Mouse (Mus musculus) intestine, postnatal 0 days (tissue): ENCODE measurements around the gene Btg4. TPM values are rescaled to one million over a fixed set of nuclear protein-coding genes. Genes with fewer than 3 reads are reported as not detected.

Experiments
- ATAC-seq: fragments of 200-750 bp; cut with Nextera tagmentation; 2 replicates; pipeline ENCODE4 v1.8.0; 2017; ENCODE audit warnings: mild to moderate bottlenecking, moderate TSS enrichment, moderate library complexity
- H3K27ac ChIP-seq: fragments of 300-500 bp; sonication (generic); 2 replicates; pipeline ENCODE4 v1.5.1; 2014; ENCODE audit warnings: mild to moderate bottlenecking, low read depth, low read length, moderate library complexity
- H3K27me3 ChIP-seq: fragments of 300-500 bp; sonication (generic); replicated peaks from 2 replicates; pipeline ENCODE4 v1.6.1; 2014; ENCODE audit warnings: low read length, mixed read lengths; ENCODE audit not compliant: control insufficient read depth, insufficient read depth
- H3K36me3 ChIP-seq: fragments of 300-500 bp; sonication (generic); 2 replicates; pipeline ENCODE4 v1.6.1; 2014; ENCODE audit warnings: mild to moderate bottlenecking, moderate library complexity; ENCODE audit not compliant: control insufficient read depth, insufficient read depth
- H3K4me1 ChIP-seq: fragments of 300-500 bp; sonication (generic); replicated peaks from 2 replicates; pipeline ENCODE4 v1.6.1; 2014; ENCODE audit warnings: antibody characterized with exemption, low read length, mixed read lengths; ENCODE audit not compliant: control insufficient read depth, insufficient read depth
- H3K4me2 ChIP-seq: fragments of 300-500 bp; sonication (generic); replicated peaks from 2 replicates; pipeline ENCODE4 v1.6.1; 2014; ENCODE audit warnings: low read depth, mild to moderate bottlenecking, moderate library complexity
- H3K4me3 ChIP-seq: fragments of 300-500 bp; sonication (generic); 2 replicates; pipeline ENCODE4 v1.5.1; 2014; ENCODE audit warnings: low read depth, low read length
- H3K9ac ChIP-seq: fragments of 300-500 bp; sonication (generic); 2 replicates; pipeline ENCODE4 v1.6.1; 2014; ENCODE audit warnings: mild to moderate bottlenecking, low read depth, low read length
- H3K9me3 ChIP-seq: fragments of 300-500 bp; sonication (generic); 2 replicates; pipeline ENCODE4 v1.6.1; 2016; ENCODE audit warnings: mixed run types; ENCODE audit not compliant: control insufficient read depth
- CTCF ChIP-seq: sonication (generic); IDR thresholded peaks from 2 replicates; pipeline ENCODE4 v1.5.1; 2016; ENCODE audit warnings: low read depth, mild to moderate bottlenecking, control low read depth, antibody characterized with exemption, moderate library complexity
- WGBS: fragments of 180-500 bp; shearing (Covaris S2); extraction: QIAGEN DNeasy Blood & Tissue Kit; methylation state at CpG from one replicate; pipeline ENCODE4 v1.1.7; 2014; 5-methylcytosine and 5-hydroxymethylcytosine counted together
- polyA plus RNA-seq: library from polyadenylated mRNA; unstranded; fragments of >200 nt; fragmentation: Nextera tagmentation; extraction: Ambion mirVana; gene quantifications from 2 replicates; pipeline ENCODE4 v1.2.1, GENCODE M21; 2015

Btg4 gene
- polyA plus RNA-seq, 1 experiment from 2014 or later: not detected

GRCm38 (mm10) chr9:51052180-51052579 is 8.5 kb upstream of the Btg4 start:
- no peaks in the 10 kb centered on the region for H3K4me1 ChIP-seq
- peak; percentile 62 for TF ChIP-seq CTCF
- no peak overlapping the region for H3K27ac ChIP-seq
- no peaks in the 10 kb centered on the region for H3K9me3 ChIP-seq
- no peak overlapping the region for H3K4me3 ChIP-seq
- no peak overlapping the region for H3K4me2 ChIP-seq
- no peak overlapping the region for H3K9ac ChIP-seq
- no peaks in the 10 kb centered on the region for H3K36me3 ChIP-seq
- WGBS: 65% methylated on average over 3 of the region's 3 CpGs
- ATAC-seq: no peak
- H3K27me3 ChIP-seq: no peaks in the 10 kb centered on the region

GRCm38 (mm10) chr9:51056360-51057324 is 4.1 kb upstream of the Btg4 start:
- Histone ChIP-seq H3K4me1 (no peaks in the 10 kb centered on the region), H3K27me3 (no peaks in the 10 kb centered on the region), H3K9ac (no peak overlapping the region), H3K4me3 (no peak overlapping the region), H3K36me3 (no peaks in the 10 kb centered on the region), H3K4me2 (no peak overlapping the region), H3K27ac (no peak overlapping the region), H3K9me3 (no peaks in the 10 kb centered on the region)
- no peak for TF ChIP-seq CTCF
- no peak for ATAC-seq
- 66% methylated on average over 3 of the region's 3 CpGs for WGBS

- Histone ChIP-seq H3K36me3 (no peaks in the 10 kb centered on the region), H3K9me3 (no peaks in the 10 kb centered on the region), H3K9ac (no peak overlapping the region), H3K27ac (no peak overlapping the region), H3K4me1 (no peaks in the 10 kb centered on the region), H3K4me3 (no peak overlapping the region), H3K4me2 (no peak overlapping the region), H3K27me3 (no peaks in the 10 kb centered on the region)
- no peak for TF ChIP-seq CTCF
- WGBS: 64% methylated on average over 4 of the region's 4 CpGs
- no peak for ATAC-seq
These were observed 1.7 kb upstream of the Btg4 start for GRCm38 (mm10) chr9:51058951-51059521.

- no peaks in the 10 kb centered on the region for H3K36me3 ChIP-seq
- no peak for TF ChIP-seq CTCF
- no peaks in the 10 kb centered on the region for H3K9me3 ChIP-seq
- ATAC-seq: no peak
- no peak overlapping the region for H3K4me2 ChIP-seq
- no peaks in the 10 kb centered on the region for H3K27me3 ChIP-seq
- 65% methylated on average over 3 of the region's 3 CpGs for WGBS
- H3K27ac ChIP-seq: no peak overlapping the region
- no peak overlapping the region for H3K4me3 ChIP-seq
- no peak overlapping the region for H3K9ac ChIP-seq
- H3K4me1 ChIP-seq: no peaks in the 10 kb centered on the region
These were observed 7.5 kb downstream of the Btg4 start for GRCm38 (mm10) chr9:51068202-51068601.

- Histone ChIP-seq H3K4me2 (no peak overlapping the region), H3K4me3 (no peak overlapping the region), H3K27ac (no peak overlapping the region), H3K4me1 (no peaks in the 10 kb centered on the region), H3K27me3 (no peaks in the 10 kb centered on the region), H3K9me3 (no peaks in the 10 kb centered on the region), H3K36me3 (no peaks in the 10 kb centered on the region), H3K9ac (no peak overlapping the region)
- no peak for TF ChIP-seq CTCF
- ATAC-seq: no peak
- WGBS: 62% methylated on average over 4 of the region's 4 CpGs
These were observed 10.1 kb downstream of the Btg4 start for GRCm38 (mm10) chr9:51070801-51071200.

- H3K4me3 ChIP-seq: peak overlapping the region; percentile 43; the same call in 1 of the 2 replicates
- peak overlapping the region; percentile 83 for H3K4me2 ChIP-seq
- 36% methylated on average over 3 of the region's 3 CpGs for WGBS
- no peaks in the 10 kb centered on the region for H3K36me3 ChIP-seq
- TF ChIP-seq CTCF: no peak
- no peak overlapping the region for H3K27ac ChIP-seq
- H3K9ac ChIP-seq: no peak overlapping the region
- peak; percentile 8; the same call in 1 of the 2 replicates for ATAC-seq
- no peaks in the 10 kb centered on the region for H3K9me3 ChIP-seq
- 0 out of 2 replicates have a peak, but pooled peaks cover 7% of the 10 kb centered on the region for H3K4me1 ChIP-seq
- no peaks in the 10 kb centered on the region for H3K27me3 ChIP-seq
These were observed 15.1 kb downstream of the Btg4 start for GRCm38 (mm10) chr9:51075780-51076179.
